Mouse (Mus musculus) heart, postnatal 0 days (tissue): ENCODE data around the gene Rtel1.

ENCODE experiments used
- CTCF ChIP-seq: IDR thresholded peaks from 2 replicates; pipeline ENCODE4 v1.5.1; 2016; ENCODE audit warnings: antibody characterized with exemption, control low read depth, low read depth
- EP300 ChIP-seq: IDR thresholded peaks from 2 replicates; pipeline ENCODE4 v1.6.1; 2016; ENCODE audit warnings: antibody characterized with exemption, low read depth

DNA sequence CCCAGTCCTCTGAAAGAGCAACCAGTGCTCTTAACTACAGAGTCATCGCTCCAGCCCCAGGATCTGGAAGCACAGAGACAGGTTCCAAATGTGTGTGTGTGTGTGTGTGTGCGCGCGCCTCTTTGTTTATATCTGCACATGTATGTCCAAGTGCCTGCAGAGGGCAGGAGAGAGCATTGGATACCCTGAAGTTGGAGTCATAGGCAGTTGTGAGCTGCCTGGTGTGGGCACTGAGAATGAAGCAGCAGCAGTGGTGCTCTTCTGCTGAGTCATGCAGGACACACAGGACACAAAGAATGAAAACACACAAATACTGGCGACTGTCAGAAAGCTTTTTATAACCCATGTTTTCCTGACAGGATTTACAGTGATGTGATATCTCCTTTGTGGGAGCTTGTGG lies 50.5 kb downstream of the Rtel1 start:
- no peak for TF ChIP-seq CTCF
- no peak for TF ChIP-seq EP300
